Mouse (Mus musculus) heart, embryonic 11.5 days (tissue): Measurements from ENCODE around the gene Nat8f6. TPM values are rescaled to one million over a fixed set of nuclear protein-coding genes. Genes with fewer than 3 reads are reported as not detected.

Experiments used
- ATAC-seq: fragments of 200-750 bp; cut with Nextera tagmentation; replicated peaks from 2 replicates; pipeline ENCODE4 v1.8.0; 2017; ENCODE audit warnings: moderate library complexity; ENCODE audit not compliant: insufficient number of reproducible peaks, low FRiP score, low TSS enrichment
- H3K27ac ChIP-seq: fragments of 300-500 bp; sonication (generic); 2 replicates; pipeline ENCODE4 v1.5.1; 2014; ENCODE audit warnings: mild to moderate bottlenecking, low read depth, low read length
- H3K27me3 ChIP-seq: fragments of 300-500 bp; sonication (generic); 2 replicates; pipeline ENCODE4 v1.6.1; 2014; ENCODE audit warnings: mild to moderate bottlenecking, low read length, mixed read lengths; ENCODE audit not compliant: control insufficient read depth, insufficient read depth
- H3K36me3 ChIP-seq: fragments of 300-500 bp; sonication (generic); 2 replicates; pipeline ENCODE4 v1.6.1; 2014; ENCODE audit warnings: mild to moderate bottlenecking, low read length, moderate library complexity, mixed read lengths; ENCODE audit not compliant: control insufficient read depth, insufficient read depth
- H3K4me1 ChIP-seq: fragments of 300-500 bp; sonication (generic); 2 replicates; pipeline ENCODE4 v1.6.1; 2014; ENCODE audit warnings: low read length; ENCODE audit not compliant: control insufficient read depth, insufficient read depth
- H3K4me2 ChIP-seq: fragments of 300-500 bp; sonication (generic); 2 replicates; pipeline ENCODE4 v1.6.1; 2014; ENCODE audit warnings: mild to moderate bottlenecking, moderate library complexity
- H3K4me3 ChIP-seq: fragments of 300-500 bp; sonication (generic); 2 replicates; pipeline ENCODE4 v1.5.1; 2014; ENCODE audit warnings: low read depth, low read length
- H3K9ac ChIP-seq: fragments of 300-500 bp; sonication (generic); 2 replicates; pipeline ENCODE4 v1.6.1; 2014; ENCODE audit warnings: mild to moderate bottlenecking, low read depth, low read length, moderate library complexity
- H3K9me3 ChIP-seq: fragments of 300-500 bp; sonication (generic); replicated peaks from 2 replicates; pipeline ENCODE4 v1.6.1; 2016; ENCODE audit warnings: low read length; ENCODE audit not compliant: control insufficient read depth
- WGBS: fragments of 180-500 bp; shearing (Covaris S2); extraction: QIAGEN DNeasy Blood & Tissue Kit; methylation state at CpG from one replicate; pipeline ENCODE4 v1.1.7; 2014; ENCODE audit not compliant: insufficient replicate concordance; 5-methylcytosine and 5-hydroxymethylcytosine counted together
- polyA plus RNA-seq: library from polyadenylated mRNA; unstranded; fragments of >200 nt; fragmentation: Nextera tagmentation; extraction: Ambion mirVana; gene quantifications from 2 replicates; pipeline ENCODE4 v1.2.1, GENCODE M21; 2014

The Nat8f6 gene
- polyA plus RNA-seq, 1 experiment from 2014 or later = not detected

DNA sequence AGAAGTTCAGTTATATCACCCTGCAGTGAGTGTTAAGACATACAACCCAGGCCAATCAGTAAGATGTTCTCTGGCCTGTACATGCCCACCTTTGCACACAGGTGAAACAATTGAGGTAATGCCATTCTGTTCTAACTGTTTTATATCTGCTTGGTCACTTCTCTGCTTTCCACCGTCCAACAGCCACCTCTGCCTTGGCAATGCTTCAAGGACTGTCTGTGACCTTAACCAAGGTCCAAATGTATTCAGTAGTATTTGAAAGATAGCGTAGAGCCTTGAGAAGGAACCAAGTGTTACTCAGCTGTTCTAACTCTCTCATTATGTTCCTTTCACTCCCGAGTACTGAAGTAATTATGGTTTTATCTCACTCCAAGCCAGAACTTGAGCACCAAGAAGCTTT, 41.8 kb upstream of the Nat8f6 start:
- ATAC-seq = no peak
- WGBS = 67% methylated on average over 3 of the region's 3 CpGs

DNA sequence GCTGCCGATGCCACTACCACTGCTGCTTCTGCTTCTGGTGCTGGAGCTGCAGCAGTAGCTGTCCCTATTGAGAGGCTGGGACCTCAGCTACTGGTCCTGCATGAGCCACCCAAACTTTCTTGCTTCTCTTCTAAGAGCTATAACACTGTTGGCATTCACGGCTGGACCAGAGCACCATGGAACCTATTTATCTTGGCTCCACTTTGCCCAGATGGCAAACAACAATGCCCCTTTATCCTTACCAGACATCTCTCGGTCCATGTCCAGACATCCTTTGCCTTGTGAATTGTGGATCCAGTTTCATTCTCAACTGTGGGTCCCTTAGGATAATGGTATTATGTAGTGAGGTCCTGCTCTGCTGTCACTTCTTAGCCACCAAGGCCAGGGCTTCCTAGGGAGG, 40.5 kb upstream of the Nat8f6 start:
- Histone ChIP-seq H3K4me3 (no peak overlapping the region), H3K9me3 (no peaks in the 10 kb centered on the region), H3K36me3 (no peaks in the 10 kb centered on the region), H3K27ac (no peak overlapping the region), H3K4me1 (no peaks in the 10 kb centered on the region), H3K9ac (no peak overlapping the region), H3K27me3 (no peaks in the 10 kb centered on the region), H3K4me2 (no peak overlapping the region)
- no peak for ATAC-seq
- 73% methylated on average over 3 of the region's 3 CpGs for WGBS

More for the DNA sequence above, 41.8 kb upstream of the Nat8f6 start:
- Histone ChIP-seq H3K4me1 (no peaks in the 10 kb centered on the region), H3K4me3 (no peak overlapping the region), H3K9ac (no peak overlapping the region), H3K9me3 (no peaks in the 10 kb centered on the region), H3K27me3 (no peaks in the 10 kb centered on the region), H3K27ac (no peak overlapping the region), H3K4me2 (no peak overlapping the region), H3K36me3 (no peaks in the 10 kb centered on the region)

GRCm38 (mm10) chr6:85856194-85856678, 35.5 kb upstream of the Nat8f6 start:
- no peak overlapping the region for H3K4me2 ChIP-seq
- H3K36me3 ChIP-seq = no peaks in the 10 kb centered on the region
- no peak overlapping the region for H3K27ac ChIP-seq
- no peak for ATAC-seq
- H3K4me3 ChIP-seq = no peak overlapping the region
- no peaks in the 10 kb centered on the region for H3K27me3 ChIP-seq
- no peaks in the 10 kb centered on the region for H3K9me3 ChIP-seq
- WGBS = 63% methylated on average over 1 of the region's 1 CpGs
- no peaks in the 10 kb centered on the region for H3K4me1 ChIP-seq
- H3K9ac ChIP-seq = no peak overlapping the region

DNA sequence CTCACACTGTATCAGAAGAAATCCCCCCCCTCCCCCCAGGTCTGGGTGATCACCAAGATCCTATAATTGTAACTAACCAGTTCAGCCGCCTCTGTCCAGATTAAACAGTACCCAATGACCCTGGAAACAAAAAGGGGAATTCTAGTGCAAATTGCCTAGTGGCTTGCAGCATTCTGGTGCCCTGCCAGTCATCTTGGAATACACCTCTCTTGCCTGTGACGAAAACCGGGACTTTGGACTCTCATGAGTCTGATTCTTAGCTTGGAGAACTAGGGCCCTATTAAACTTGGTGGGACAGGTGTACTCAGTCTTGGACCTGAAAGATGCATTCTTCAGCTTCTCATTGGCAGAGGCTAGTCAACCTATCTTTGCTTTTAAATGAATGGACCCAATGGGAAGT, 32.7 kb upstream of the Nat8f6 start:
- no peaks in the 10 kb centered on the region for H3K4me1 ChIP-seq
- 75% methylated on average over 3 of the region's 3 CpGs for WGBS
- no peaks in the 10 kb centered on the region for H3K36me3 ChIP-seq
- no peak overlapping the region for H3K27ac ChIP-seq
- H3K9ac ChIP-seq = no peak overlapping the region
- no peak overlapping the region for H3K4me2 ChIP-seq
- no peaks in the 10 kb centered on the region for H3K27me3 ChIP-seq
- ATAC-seq = no peak
- no peak overlapping the region for H3K4me3 ChIP-seq
- no peaks in the 10 kb centered on the region for H3K9me3 ChIP-seq

GRCm38 (mm10) chr6:85851062-85851773, 30.5 kb upstream of the Nat8f6 start:
- Histone ChIP-seq H3K9me3 (no peaks in the 10 kb centered on the region), H3K27me3 (no peaks in the 10 kb centered on the region), H3K4me2 (no peak overlapping the region), H3K4me3 (no peak overlapping the region), H3K27ac (no peak overlapping the region), H3K9ac (no peak overlapping the region), H3K36me3 (no peaks in the 10 kb centered on the region), H3K4me1 (no peaks in the 10 kb centered on the region)
- 90% methylated on average over 7 of the region's 7 CpGs for WGBS
- ATAC-seq = no peak

DNA sequence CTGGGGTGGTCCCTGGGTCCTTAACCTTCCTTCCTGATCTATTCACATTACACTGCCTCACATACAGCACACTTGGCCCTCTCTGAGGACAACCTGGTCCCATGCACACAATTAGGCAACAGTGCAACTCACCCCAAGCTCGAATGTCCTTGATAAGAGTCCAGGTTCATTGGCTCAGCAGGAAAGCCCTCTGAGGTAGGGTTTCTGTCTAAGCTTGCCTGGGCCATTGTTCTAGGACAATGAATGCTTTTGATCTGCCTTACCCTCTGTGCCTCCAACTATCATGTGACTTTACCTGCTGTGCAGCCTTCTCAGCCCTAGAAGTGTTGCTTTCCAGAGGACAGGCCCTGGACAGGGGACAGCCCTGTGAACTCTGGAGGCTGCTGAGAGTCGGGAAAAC, 28.5 kb upstream of the Nat8f6 start:
- 39% methylated on average over 2 of the region's 2 CpGs for WGBS
- H3K4me3 ChIP-seq = no peak overlapping the region
- H3K36me3 ChIP-seq = no peaks in the 10 kb centered on the region
- no peaks in the 10 kb centered on the region for H3K4me1 ChIP-seq
- no peak for ATAC-seq
- no peaks in the 10 kb centered on the region for H3K27me3 ChIP-seq
- H3K9me3 ChIP-seq = no peaks in the 10 kb centered on the region
- H3K27ac ChIP-seq = no peak overlapping the region
- no peak overlapping the region for H3K4me2 ChIP-seq
- H3K9ac ChIP-seq = no peak overlapping the region

GRCm38 (mm10) chr6:85848140-85848539, 27.4 kb upstream of the Nat8f6 start:
- H3K4me1 ChIP-seq = no peaks in the 10 kb centered on the region
- H3K27me3 ChIP-seq = no peaks in the 10 kb centered on the region
- WGBS = 78% methylated on average over 4 of the region's 4 CpGs
- no peak for ATAC-seq
- H3K27ac ChIP-seq = no peak overlapping the region
- no peaks in the 10 kb centered on the region for H3K9me3 ChIP-seq
- no peaks in the 10 kb centered on the region for H3K36me3 ChIP-seq
- H3K4me2 ChIP-seq = no peak overlapping the region
- no peak overlapping the region for H3K4me3 ChIP-seq
- H3K9ac ChIP-seq = no peak overlapping the region

DNA sequence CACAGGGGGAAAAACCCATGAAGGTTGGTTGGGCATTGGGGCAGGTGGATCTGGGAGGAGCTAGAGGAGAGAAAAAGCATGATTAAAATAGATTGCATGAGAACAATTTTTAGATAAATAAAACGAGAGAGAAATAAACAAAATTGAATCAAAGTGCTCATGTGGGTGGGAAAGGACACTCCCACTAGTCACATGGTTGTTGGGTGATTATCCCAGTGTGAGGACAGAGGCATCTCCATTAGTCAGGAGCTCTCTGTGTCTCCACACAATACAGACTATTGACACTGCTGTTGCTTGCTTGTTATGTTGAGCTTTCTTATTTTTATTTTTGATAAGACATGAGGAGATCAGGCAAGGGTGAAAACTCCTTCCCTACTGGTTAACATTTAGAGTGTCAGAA, 26.2 kb upstream of the Nat8f6 start:
- ATAC-seq = no peak
- 41% methylated on average over 1 of the region's 1 CpGs for WGBS
- Histone ChIP-seq H3K4me2 (no peak overlapping the region), H3K4me1 (no peaks in the 10 kb centered on the region), H3K36me3 (no peaks in the 10 kb centered on the region), H3K9ac (no peak overlapping the region), H3K27ac (no peak overlapping the region), H3K4me3 (no peak overlapping the region), H3K27me3 (no peaks in the 10 kb centered on the region), H3K9me3 (no peaks in the 10 kb centered on the region)
